Mouse (Mus musculus): ENCODE measurements around the gene Elk3. TPM values are rescaled to one million over a fixed set of nuclear protein-coding genes. Genes with fewer than 3 reads are reported as not detected.

Gene Elk3
- polyA plus RNA-seq (2017; shearing (Covaris generic)), result 76.4 TPM

GRCm38 (mm10) chr10:93310721-93311411, at the start of gene Elk3:
Gene Elk3, minus strand, starts transcription at chr10:93311135.

Other genes starting within 250 kb of the Elk3 start
- 0.93 TPM for gene Cfap54, start 229.5 kb downstream of the Elk3 start, polyA plus RNA-seq (2017; shearing (Covaris generic))
- 151 TPM for gene Cdk17, start 150.3 kb downstream of the Elk3 start, polyA plus RNA-seq (2017; shearing (Covaris generic))
- 369 TPM for gene Lta4h, start 142.3 kb upstream of the Elk3 start, polyA plus RNA-seq (2017; shearing (Covaris generic))
- 0.61 TPM for gene Hal, start 177.6 kb upstream of the Elk3 start, polyA plus RNA-seq (2017; shearing (Covaris generic))
- 0.55 TPM for gene Amdhd1, start 228.9 kb upstream of the Elk3 start, polyA plus RNA-seq (2017; shearing (Covaris generic))
- 0.90 TPM for gene Ccdc38, start 229.5 kb upstream of the Elk3 start, polyA plus RNA-seq (2017; shearing (Covaris generic))